Mouse (Mus musculus): ENCODE results near the gene Als2.

GRCm38 (mm10) chr1:59272189-59272588 lies 35.2 kb upstream of the Als2 start:
- TF ChIP-seq CTCF (conservative IDR thresholded peaks at IDR 0.05; ENCODE audit: insufficient read depth, insufficient read length, low read depth, low read length) = no peak
- no peak for TF ChIP-seq POLR2A (IDR thresholded peaks at IDR 0.05; ENCODE audit: low read depth, low read length)
